Mouse (Mus musculus) testis, adult 2 months (tissue): Measurements from ENCODE around the gene Tia1.

Experiments
- CTCF ChIP-seq: fragments of 200-500 bp; IDR thresholded peaks from 2 replicates; pipeline ENCODE4 v1.5.1; 2012; ENCODE audit warnings: low read depth, mild to moderate bottlenecking, inconsistent platforms, low read length, moderate library complexity; ENCODE audit not compliant: control insufficient read depth, insufficient read depth, insufficient replicate concordance
- POLR2A ChIP-seq: fragments of 200-500 bp; IDR thresholded peaks from 2 replicates; pipeline ENCODE4 v1.6.1; 2012; ENCODE audit warnings: low read depth, mild to moderate bottlenecking, inconsistent platforms, low read length, moderate library complexity; ENCODE audit not compliant: control insufficient read depth

DNA sequence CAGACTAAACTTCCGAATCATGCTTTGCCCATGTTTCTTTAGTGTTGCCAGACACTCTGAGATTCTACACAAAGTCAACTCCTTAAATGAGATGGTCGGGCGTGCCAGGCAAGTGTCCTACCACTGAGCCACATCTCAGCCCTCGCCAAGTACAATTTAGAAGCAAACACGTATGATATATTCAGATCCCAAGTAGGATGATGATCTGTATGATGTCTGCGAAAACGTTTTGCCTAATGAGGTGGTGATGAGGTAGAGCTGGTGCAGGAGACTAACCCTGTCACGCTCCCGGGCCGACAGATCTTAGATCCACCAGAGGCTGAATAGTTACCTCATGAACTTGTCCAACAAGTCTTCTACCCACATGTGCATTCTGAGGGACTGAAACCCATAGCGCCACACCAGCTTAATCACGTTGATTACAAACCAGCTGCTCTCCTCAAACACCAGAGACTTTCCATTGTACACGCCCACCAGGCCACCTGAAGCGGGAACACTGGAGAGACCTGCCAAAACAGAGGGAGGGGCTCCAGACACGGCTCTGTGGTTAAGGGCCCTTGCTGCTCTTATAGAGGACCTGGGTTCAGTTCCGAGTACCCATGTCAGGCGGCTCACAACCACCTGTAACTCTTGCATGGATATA is 9.8 kb upstream of the Tia1 start:
- TF ChIP-seq CTCF: no peak
- TF ChIP-seq POLR2A: no peak
